Mouse (Mus musculus): ENCODE results near the gene Olfr313. TPM values are rescaled to one million over a fixed set of nuclear protein-coding genes. Genes with fewer than 3 reads are reported as not detected.

The Olfr313 gene
- total RNA-seq, 2 experiments from 2014 or later, result not detected

DNA sequence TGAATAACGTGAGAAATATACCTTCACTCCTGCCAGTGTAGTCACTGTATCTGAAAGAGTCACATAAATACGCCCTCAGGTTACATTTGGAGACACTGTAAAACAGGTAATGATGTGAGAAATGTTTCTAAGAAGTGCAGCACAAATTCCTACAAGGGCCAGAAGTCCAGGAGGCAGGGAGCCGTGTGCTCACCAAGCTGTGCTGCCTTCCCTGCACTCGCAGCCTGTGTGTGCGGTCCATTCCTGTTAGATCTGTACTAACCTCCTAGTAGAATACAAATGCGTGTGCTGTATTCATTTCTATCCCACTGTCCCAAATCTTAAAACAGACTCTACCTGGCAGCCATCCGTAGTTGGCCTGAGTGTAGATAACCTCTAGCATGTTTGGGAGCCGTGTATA lies 45.9 kb downstream of the Olfr313 start:
- no peak for TF ChIP-seq CTCF (IDR thresholded peaks at IDR 0.05)
- no peak for DNase-seq (ENCODE audit: extremely low spot score in 1 of 2, low spot score in 2 of 2)
- intact Hi-C loops (cut with DNase I), result no loop called here
- Histone ChIP-seq H3K4me3 (no peak overlapping the region), H3K27ac (no peak overlapping the region)

GRCm38 (mm10) chr11:58867039-58867953 lies 52.5 kb downstream of the Olfr313 start, which contains the start of gene 2810021J22Rik:
TSS of gene 2810021J22Rik (plus strand) at chr11:58867216.
- Histone ChIP-seq H3K27ac (peak within 1 kb of the TSS; percentile 77), H3K4me3 (peak within 1 kb of the TSS; percentile 66)
- intact Hi-C loops (cut with DNase I), result no loop called here
- peak; percentile 22 for TF ChIP-seq CTCF (IDR thresholded peaks at IDR 0.05)
- DNase-seq (ENCODE audit: extremely low spot score in 1 of 2, low spot score in 2 of 2), result peak; percentile 76 to 84

DNA sequence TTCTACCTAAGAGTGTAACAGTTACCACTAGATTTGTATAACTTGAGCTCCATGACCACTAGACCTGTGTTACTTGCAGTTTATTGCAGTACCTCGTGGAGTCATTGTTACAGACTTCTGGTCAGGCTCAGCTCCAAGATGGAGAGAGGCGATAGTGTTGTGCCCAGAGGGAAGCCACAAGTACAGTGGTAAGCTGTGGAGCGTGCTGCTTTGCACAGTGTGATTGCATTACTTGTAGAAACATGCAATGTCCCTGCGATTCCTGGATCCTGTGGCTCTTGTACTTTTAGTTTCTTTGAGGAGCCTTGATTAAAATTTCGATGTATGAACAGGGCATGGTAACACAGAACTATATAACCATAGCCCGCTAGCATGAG lies 53.1 kb downstream of the Olfr313 start:
- no peak for TF ChIP-seq CTCF (IDR thresholded peaks at IDR 0.05)
- Histone ChIP-seq H3K27ac (no peak overlapping the region), H3K4me3 (peak overlapping the region; percentile 66; the same call in 1 of the 2 replicates)
- no peak for DNase-seq (ENCODE audit: extremely low spot score in 1 of 2, low spot score in 2 of 2)
- intact Hi-C loops (cut with DNase I), result no loop called here

Other genes with a start within 250 kb of the Olfr313 start
- not detected for gene Olfr224, start 244.4 kb upstream of the Olfr313 start, total RNA-seq (2021)
- not detected for gene Olfr325, start 237.3 kb upstream of the Olfr313 start, total RNA-seq (2021)
- not detected for gene Olfr324, start 219.9 kb upstream of the Olfr313 start, total RNA-seq (2021)
- not detected for gene 2210407C18Rik, start 198.9 kb upstream of the Olfr313 start, total RNA-seq (2021)
- not detected for gene Olfr323, start 184.5 kb upstream of the Olfr313 start, total RNA-seq (2021)
- not detected for gene Trim58, start 174.5 kb upstream of the Olfr313 start, total RNA-seq (2021)
- not detected for gene Olfr322, start 156.2 kb upstream of the Olfr313 start, total RNA-seq (2021)
- not detected for gene Olfr320, start 133.9 kb upstream of the Olfr313 start, total RNA-seq (2021)
- gene Olfr319, start 115.8 kb upstream of the Olfr313 start, total RNA-seq (2021), result not detected
- gene Olfr318, start 91.0 kb upstream of the Olfr313 start, total RNA-seq (2021), result not detected
- under 1 TPM in 1 of 2 experiments, not detected in 1; 0.23 TPM for gene Olfr317, start 75.8 kb upstream of the Olfr313 start, total RNA-seq (2021)
- 1 to 10 TPM; 1.2 to 1.4 TPM for gene Olfr316, start 62.3 kb upstream of the Olfr313 start, total RNA-seq (2021)
- not detected for gene Olfr315, start 41.8 kb upstream of the Olfr313 start, total RNA-seq (2021)
- not detected for gene Olfr314, start 32.0 kb upstream of the Olfr313 start, total RNA-seq (2021)
- 1 to 10 TPM; 1.4 to 3.5 TPM for gene Fam183b, start 13.0 kb upstream of the Olfr313 start, total RNA-seq (2021)
- gene Olfr312, start 14.2 kb downstream of the Olfr313 start, total RNA-seq (2021), result under 1 TPM in 1 of 2 experiments, not detected in 1; 0.09 TPM
- under 1 TPM in 1 of 2 experiments, not detected in 1; 0.26 TPM for gene Olfr311, start 24.3 kb downstream of the Olfr313 start, total RNA-seq (2021)
- 10 to 100 TPM; 17.3 to 20.2 TPM for gene Gm12258, start 32.2 kb downstream of the Olfr313 start, total RNA-seq (2021)
- 10 to 100 TPM; 10.9 to 11.5 TPM for gene 2810021J22Rik, start 52.2 kb downstream of the Olfr313 start, total RNA-seq (2021)
- 1 to 10 TPM; 8.2 to 9.0 TPM for gene Zfp39, start 89.2 kb downstream of the Olfr313 start, total RNA-seq (2021)
- not detected for gene Btnl10, start 102.9 kb downstream of the Olfr313 start, total RNA-seq (2021)
- 100 to 1,000 TPM; 445 to 469 TPM for gene Rnf187, start 123.9 kb downstream of the Olfr313 start, total RNA-seq (2021)
- gene Hist3h2ba, start 133.9 kb downstream of the Olfr313 start, total RNA-seq (2021), result 10 to 100 TPM; 88.5 to 98.9 TPM
- 10 to 100 TPM; 55.5 to 59.1 TPM for gene Hist3h2a, start 139.7 kb downstream of the Olfr313 start, total RNA-seq (2021)
- gene Trim17, start 139.7 kb downstream of the Olfr313 start, total RNA-seq (2021), result 1 to 10 TPM; 4.8 to 4.9 TPM
- 10 to 100 TPM; 25.6 to 26.1 TPM for gene Trim11, start 163.1 kb downstream of the Olfr313 start, total RNA-seq (2021)

Measured in left cerebral cortex, adult 2 months (tissue).